Mouse (Mus musculus) embryonic fibroblast, embryonic 13.5 days (primary cell): Measurements from ENCODE around the gene Olfr1200. TPM values are rescaled to one million over a fixed set of nuclear protein-coding genes. Genes with fewer than 3 reads are reported as not detected.

ENCODE experiments used
- H3K27ac ChIP-seq: 2 replicates; pipeline ENCODE4 v1.5.1; 2012; ENCODE audit warnings: low read length, control low read depth, inconsistent platforms; ENCODE audit not compliant: insufficient read depth
- H3K4me1 ChIP-seq: 2 replicates; pipeline ENCODE4 v1.6.1; 2011; ENCODE audit warnings: low read length; ENCODE audit not compliant: control insufficient read depth, insufficient read depth
- H3K4me3 ChIP-seq: 2 replicates; pipeline ENCODE4 v1.5.1; 2011; ENCODE audit warnings: mild to moderate bottlenecking, control low read depth, low read length; ENCODE audit not compliant: insufficient read depth
- CTCF ChIP-seq: IDR thresholded peaks from 2 replicates; pipeline ENCODE4 v1.5.1; 2011; ENCODE audit warnings: mild to moderate bottlenecking, control low read depth, low read length, moderate library complexity, borderline replicate concordance; ENCODE audit not compliant: insufficient read depth
- POLR2A ChIP-seq: IDR thresholded peaks from 2 replicates; pipeline ENCODE4 v1.6.1; 2011; ENCODE audit warnings: low read depth, mild to moderate bottlenecking, control low read depth, low read length, moderate library complexity
- polyA plus RNA-seq: library from polyadenylated mRNA; stranded (reverse); fragments of >200 nt; gene quantifications from 2 replicates; pipeline ENCODE4 v1.2.4, GENCODE M21; 2011; ENCODE audit warnings: low read depth; ENCODE audit not compliant: missing spikeins, insufficient read length

Gene Olfr1200
- polyA plus RNA-seq, result not detected in 2 replicates

GRCm38 (mm10) chr2:88770388-88770787 lies at the start of gene Olfr1200:
Olfr1200 (minus strand) TSS chr2:88770488.
- Histone ChIP-seq H3K4me3 (no peak within 1 kb of the TSS), H3K27ac (no peak within 1 kb of the TSS), H3K4me1 (no peaks in the 10 kb centered on the region)
- TF ChIP-seq POLR2A, result no peak
- no peak for TF ChIP-seq CTCF

- no peak within 1 kb of the TSS for H3K4me3 ChIP-seq
- H3K27ac ChIP-seq, result no peak within 1 kb of the TSS
- TF ChIP-seq CTCF (no peak), POLR2A (no peak)
- H3K4me1 ChIP-seq, result no peaks in the 10 kb centered on the region
Observed at GRCm38 (mm10) chr2:88814196-88814595, 43.9 kb upstream of the Olfr1200 start, which contains the start of gene Olfr1202. Olfr1202 (plus strand) TSS chr2:88814496.

- Histone ChIP-seq H3K4me1 (no peaks in the 10 kb centered on the region), H3K27ac (no peak within 1 kb of the TSS), H3K4me3 (no peak within 1 kb of the TSS)
- TF ChIP-seq POLR2A (no peak), CTCF (no peak)
Observed at GRCm38 (mm10) chr2:88792736-88793135, 22.4 kb upstream of the Olfr1200 start, which contains the start of gene Olfr1201. Olfr1201 (plus strand) TSS chr2:88793036.

- H3K4me1 ChIP-seq, result no peaks in the 10 kb centered on the region
- no peak within 1 kb of the TSS for H3K4me3 ChIP-seq
- TF ChIP-seq POLR2A, result no peak
- TF ChIP-seq CTCF, result no peak
- no peak within 1 kb of the TSS for H3K27ac ChIP-seq
Observed at GRCm38 (mm10) chr2:88760369-88760768, 9.9 kb downstream of the Olfr1200 start, which contains the start of gene Olfr1199. Olfr1199 (minus strand) TSS chr2:88760469.

GRCm38 (mm10) chr2:88751270-88751669 lies 19.0 kb downstream of the Olfr1200 start, which contains the start of gene Olfr1198:
Olfr1198 (minus strand) TSS chr2:88751370.
- Histone ChIP-seq H3K27ac (no peak within 1 kb of the TSS), H3K4me3 (no peak within 1 kb of the TSS), H3K4me1 (no peaks in the 10 kb centered on the region)
- TF ChIP-seq CTCF (no peak), POLR2A (no peak)

- no peak for TF ChIP-seq POLR2A
- H3K27ac ChIP-seq, result no peak overlapping the region
- no peak overlapping the region for H3K4me3 ChIP-seq
- H3K4me1 ChIP-seq, result no peaks in the 10 kb centered on the region
Observed at GRCm38 (mm10) chr2:88743379-88743778, 26.9 kb downstream of the Olfr1200 start.

GRCm38 (mm10) chr2:88732266-88732665 lies 38.0 kb downstream of the Olfr1200 start, which contains the start of gene Olfr1197:
Olfr1197 (minus strand) TSS chr2:88732366.
- Histone ChIP-seq H3K4me1 (no peaks in the 10 kb centered on the region), H3K27ac (no peak within 1 kb of the TSS), H3K4me3 (no peak within 1 kb of the TSS)
- TF ChIP-seq POLR2A (no peak), CTCF (no peak)

Other genes with a start within 250 kb of the Olfr1200 start
- gene Olfr1188, start 213.6 kb downstream of the Olfr1200 start, polyA plus RNA-seq, result not detected in 2 replicates
- gene Olfr1189, start 184.0 kb downstream of the Olfr1200 start, polyA plus RNA-seq, result not detected in 2 replicates
- gene Olfr1191-ps1, start 129.9 kb downstream of the Olfr1200 start, polyA plus RNA-seq, result not detected in 2 replicates
- gene Olfr1192-ps1, start 122.0 kb downstream of the Olfr1200 start, polyA plus RNA-seq, result not detected in 2 replicates
- not detected in 2 replicates for gene Olfr1193, start 94.9 kb downstream of the Olfr1200 start, polyA plus RNA-seq
- not detected in 2 replicates for gene Olfr1195, start 81.3 kb downstream of the Olfr1200 start, polyA plus RNA-seq
- not detected in 2 replicates for gene Olfr1196, start 65.9 kb downstream of the Olfr1200 start, polyA plus RNA-seq
- gene Olfr1197, start 38.1 kb downstream of the Olfr1200 start, polyA plus RNA-seq, result not detected in 2 replicates
- not detected in 2 replicates for gene Olfr1198, start 19.1 kb downstream of the Olfr1200 start, polyA plus RNA-seq
- gene Olfr1199, start 10.0 kb downstream of the Olfr1200 start, polyA plus RNA-seq, result not detected in 2 replicates
- gene Olfr1201, start 22.5 kb upstream of the Olfr1200 start, polyA plus RNA-seq, result not detected in 2 replicates
- not detected in 2 replicates for gene Olfr1202, start 44.0 kb upstream of the Olfr1200 start, polyA plus RNA-seq
- gene Olfr1205, start 59.2 kb upstream of the Olfr1200 start, polyA plus RNA-seq, result not detected in 2 replicates
- gene Olfr1204, start 78.8 kb upstream of the Olfr1200 start, polyA plus RNA-seq, result not detected in 2 replicates
- gene Olfr1206, start 92.7 kb upstream of the Olfr1200 start, polyA plus RNA-seq, result not detected in 2 replicates
- gene Olfr1208, start 131.8 kb upstream of the Olfr1200 start, polyA plus RNA-seq, result not detected in 2 replicates
- not detected in 2 replicates for gene Olfr1209, start 144.7 kb upstream of the Olfr1200 start, polyA plus RNA-seq
- gene Olfr1211, start 167.6 kb upstream of the Olfr1200 start, polyA plus RNA-seq, result not detected in 2 replicates
- not detected in 2 replicates for gene Olfr1212, start 183.5 kb upstream of the Olfr1200 start, polyA plus RNA-seq
- gene Gm13762, start 209.8 kb upstream of the Olfr1200 start, polyA plus RNA-seq, result not detected in 2 replicates
- not detected in 2 replicates for gene Olfr1214, start 222.2 kb upstream of the Olfr1200 start, polyA plus RNA-seq
- not detected in 2 replicates for gene Olfr1215, start 236.5 kb upstream of the Olfr1200 start, polyA plus RNA-seq
- not detected in 2 replicates for gene Olfr1216, start 247.9 kb upstream of the Olfr1200 start, polyA plus RNA-seq